In the genomic region with DNA sequence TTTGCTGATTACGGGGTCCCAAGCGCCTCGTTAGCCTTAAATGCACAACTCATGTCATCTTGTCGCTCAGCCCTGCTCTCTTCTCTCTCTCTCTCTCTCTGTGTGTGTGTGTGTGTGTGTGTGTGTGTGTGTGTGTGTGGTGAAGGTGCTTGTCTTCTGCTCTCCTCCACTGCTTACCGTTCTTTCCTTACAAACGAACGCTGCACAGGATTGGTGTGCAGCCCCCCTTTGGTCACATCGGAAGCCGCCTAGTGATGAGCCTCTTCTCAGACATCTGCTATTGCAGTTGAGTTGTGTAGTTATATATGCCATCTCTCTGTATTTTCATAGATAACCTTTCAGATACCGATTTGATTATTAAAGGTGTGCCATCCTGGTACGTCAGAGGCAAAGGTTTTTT, we compare ENCODE assay signal across 9 mouse cellular contexts. TPM values are rescaled to one million over a fixed set of nuclear protein-coding genes. Genes with fewer than 3 reads are reported as not detected.
DNase-seq lines count a peak whose midpoint lies in the region; ATAC-seq and TF ChIP-seq lines count a peak whose summit lies in the region.
"Had no signal": no experiment of that assay in that cellular context is flagged by ENCODE, and none has a peak within 500 bp of the region (broad histone marks: within the 10 kb centered on the region; RNA-seq: fewer than 3 reads in every experiment).

No protein-coding gene starts in this region.

- TF ChIP-seq POLR2A in testis, adult 2 months (IDR thresholded peaks at IDR 0.05; ENCODE audit: control insufficient read depth, low read depth, low read length), result no peak
- no peak for TF ChIP-seq POLR2A in limb, embryonic 14.5 days (IDR thresholded peaks at IDR 0.05; ENCODE audit: borderline replicate concordance, extremely low read depth, insufficient read depth, insufficient read length)

- WGBS in limb, embryonic 14.5 days, result 4% methylated on average over 11 of the region's 11 CpGs
- WGBS in stomach, postnatal 0 days, result 4% methylated on average over 11 of the region's 11 CpGs

- TF ChIP-seq EP300 in stomach, postnatal 0 days (optimal IDR thresholded peaks at IDR 0.05), result no peak

- no peak overlapping the region for H3K27ac ChIP-seq in testis, adult 2 months (ENCODE audit: control insufficient read depth, insufficient read depth, low read depth, low read length)
- H3K27ac ChIP-seq in limb, embryonic 14.5 days (replicated peaks; ENCODE audit: low read depth, low read length), result no peak overlapping the region
- H3K27ac ChIP-seq in stomach, postnatal 0 days (replicated peaks), result no peak overlapping the region

- H3K4me2 ChIP-seq in limb, embryonic 14.5 days (replicated peaks; ENCODE audit: low read depth, low read length, severe bottlenecking), result peak overlapping the region; percentile 98
- peak overlapping the region; percentile 96 for H3K4me2 ChIP-seq in stomach, postnatal 0 days (replicated peaks; ENCODE audit: low read depth)

- H3K4me3 ChIP-seq in testis, adult 2 months (ENCODE audit: control insufficient read depth, low read depth, low read length), result peak overlapping the region; percentile 60
- peak overlapping the region; percentile 70 for H3K4me3 ChIP-seq in limb, embryonic 14.5 days (replicated peaks; ENCODE audit: low read length)
- H3K4me3 ChIP-seq in stomach, postnatal 0 days (ENCODE audit: low read depth, low read length), result peak overlapping the region; percentile 59

- peak overlapping the region; percentile 57 for H3K9ac ChIP-seq in limb, embryonic 14.5 days (ENCODE audit: low read depth, low read length, severe bottlenecking)
- H3K9ac ChIP-seq in stomach, postnatal 0 days (ENCODE audit: low read length), result peak overlapping the region; percentile 43

- no peaks in the 10 kb centered on the region for H3K9me3 ChIP-seq in limb, embryonic 14.5 days (ENCODE audit: control insufficient read depth, low read length)
- no peaks in the 10 kb centered on the region for H3K9me3 ChIP-seq in stomach, postnatal 0 days (ENCODE audit: control insufficient read depth, low read length)

- 0 out of 2 replicates have a peak, but pooled peaks have one; percentile 29 for ATAC-seq in frontal cortex, adult (ENCODE audit: low TSS enrichment)
- ATAC-seq in limb, embryonic 14.5 days (ENCODE audit: low FRiP score, low read depth), result no peak
- no peak for ATAC-seq in stomach, postnatal 0 days (ENCODE audit: low FRiP score, low TSS enrichment)

- H3K27me3 ChIP-seq in testis, adult 2 months (ENCODE audit: control insufficient read depth, insufficient read depth, low read length), result no peaks in the 10 kb centered on the region; the same call in 1 of the 2 replicates
- peaks cover 10% of the 10 kb centered on the region; the same call in 1 of the 2 replicates for H3K27me3 ChIP-seq in limb, embryonic 14.5 days (ENCODE audit: control insufficient read depth, insufficient read depth, low read length)
- 0 out of 2 replicates have a peak, but pooled peaks cover 2% of the 10 kb centered on the region for H3K27me3 ChIP-seq in stomach, postnatal 0 days (ENCODE audit: control insufficient read depth, insufficient read depth, low read length)

- no peaks in the 10 kb centered on the region for H3K36me3 ChIP-seq in testis, adult 2 months (ENCODE audit: control insufficient read depth, insufficient read depth, low read length)
- H3K36me3 ChIP-seq in limb, embryonic 14.5 days (ENCODE audit: control insufficient read depth, insufficient read depth, low read length), result no peaks in the 10 kb centered on the region
- no peaks in the 10 kb centered on the region for H3K36me3 ChIP-seq in stomach, postnatal 0 days (ENCODE audit: control insufficient read depth, insufficient read depth, low read length)

- peaks cover 6% of the 10 kb centered on the region for H3K4me1 ChIP-seq in testis, adult 2 months (ENCODE audit: control insufficient read depth, insufficient read depth, low read length)
- H3K4me1 ChIP-seq in limb, embryonic 14.5 days (ENCODE audit: control insufficient read depth, insufficient read depth, low read length), result peaks cover 3% of the 10 kb centered on the region; the same call in 1 of the 2 replicates
- no peaks in the 10 kb centered on the region; the same call in 1 of the 2 replicates for H3K4me1 ChIP-seq in stomach, postnatal 0 days (replicated peaks; ENCODE audit: control insufficient read depth, insufficient read depth)

- DNase-seq in frontal cortex, adult 2 months (ENCODE audit: extremely low spot score in 1 of 2, low spot score in 1 of 2), result no peak
- no peak for DNase-seq in testis, postnatal 14 days (ENCODE audit: low spot score)
- no peak for DNase-seq in limb, embryonic 14.5 days (ENCODE audit: low spot score)
- no peak for DNase-seq in stomach, postnatal 0 days (ENCODE audit: low spot score)
- no peak for DNase-seq in spleen, postnatal 14 days (ENCODE audit: low spot score in 2 of 2)
- DNase-seq in embryo, embryonic 10.5 days (ENCODE audit: low spot score), result no peak

- TF ChIP-seq CTCF in testis, adult 2 months (IDR thresholded peaks at IDR 0.05; ENCODE audit: control insufficient read depth, insufficient read depth, insufficient replicate concordance, low read depth, low read length), result no peak
- TF ChIP-seq CTCF in stomach, postnatal 0 days (IDR thresholded peaks at IDR 0.05; ENCODE audit: low read depth), result no peak

RNA-seq across cellular contexts. Expression of a gene that starts 1.1 kb away (rescaled TPM):
- 54.4 and 55.8 TPM in 2 replicates for polyA plus RNA-seq in frontal cortex, adult 2 months (2012; rRNA removed)
- 9.7 and 10.9 TPM in 2 replicates for polyA plus RNA-seq in testis, adult 2 months (2012; rRNA removed)
- polyA plus RNA-seq in limb, embryonic 14.5 days (2012; rRNA removed), result 4.4 and 4.6 TPM in 2 replicates
- polyA plus RNA-seq in limb, embryonic 14.5 days (2014; fragmentation: Nextera tagmentation; extraction: Ambion mirVana), result 1.8 and 2.0 TPM in 2 replicates
- polyA plus RNA-seq in stomach, postnatal 0 days (2015; fragmentation: Nextera tagmentation; extraction: Ambion mirVana), result 0.93 and 1.1 TPM in 2 replicates
- polyA plus RNA-seq: C2C12 had no signal
